Comparison of ENCODE assay signal across 12 mouse cellular contexts in the genomic region with DNA sequence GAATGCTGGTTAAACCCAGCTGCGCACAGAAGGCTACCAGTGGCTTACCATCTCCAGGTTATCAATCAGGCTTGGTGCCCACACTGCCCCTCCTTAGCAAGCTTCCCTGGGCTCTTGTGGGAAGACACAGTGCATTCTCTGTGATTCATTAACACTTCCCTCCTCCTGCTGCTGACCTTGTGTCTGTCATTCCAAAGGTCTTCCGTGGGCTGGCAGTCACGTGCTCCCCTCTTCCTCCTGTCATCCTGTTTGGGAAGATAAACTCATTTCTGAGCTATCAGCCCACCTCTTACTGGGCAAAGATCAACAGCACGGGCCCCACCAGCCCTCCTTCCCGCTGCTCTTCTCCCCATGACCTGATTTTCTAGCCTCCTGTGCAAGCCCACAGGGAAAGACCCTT. TPM values are rescaled to one million over a fixed set of nuclear protein-coding genes. Genes with fewer than 3 reads are reported as not detected.
DNase-seq lines count a peak whose midpoint lies in the region; ATAC-seq and TF ChIP-seq lines count a peak whose summit lies in the region.
"Had no signal": no experiment of that assay in that cellular context is flagged by ENCODE, and none has a peak within 500 bp of the region (broad histone marks: within the 10 kb centered on the region; RNA-seq: fewer than 3 reads in every experiment).

No protein-coding gene starts in this region.

- ATAC-seq in forebrain, postnatal 0 days: no peak
- ATAC-seq in intestine, embryonic 15.5 days: peak; percentile 85
- ATAC-seq in forebrain, embryonic 13.5 days: no peak
- ATAC-seq: forebrain, embryonic 15.5 days; hindbrain, postnatal 0 days had no signal

- no peak for DNase-seq in forebrain, embryonic 10.5 days (ENCODE audit: extremely low spot score, low spot score)
- DNase-seq in forebrain, postnatal 0 days: no peak
- DNase-seq in CH12.LX (ENCODE audit: extremely low read depth): no peak
- DNase-seq in liver, adult 2 months (ENCODE audit: extremely low read depth, low read depth, low spot score): peak; percentile 81
- no peak for DNase-seq in limb, embryonic 10.5 days (ENCODE audit: low spot score)
- DNase-seq in testis, postnatal 14 days (ENCODE audit: low spot score): no peak

- no peaks in the 10 kb centered on the region for H3K9me3 ChIP-seq in forebrain, embryonic 10.5 days
- no peaks in the 10 kb centered on the region for H3K9me3 ChIP-seq in forebrain, postnatal 0 days (ENCODE audit: low read length)
- no peaks in the 10 kb centered on the region for H3K9me3 ChIP-seq in CH12.LX (replicated peaks; ENCODE audit: low read length)
- H3K9me3 ChIP-seq in intestine, embryonic 15.5 days: no peaks in the 10 kb centered on the region
- no peaks in the 10 kb centered on the region for H3K9me3 ChIP-seq in limb, embryonic 10.5 days (replicated peaks)
- H3K9me3 ChIP-seq in forebrain, embryonic 13.5 days (replicated peaks): no peaks in the 10 kb centered on the region
- H3K9me3 ChIP-seq: forebrain, embryonic 15.5 days; limb, embryonic 15.5 days; neural tube, embryonic 12.5 days had no signal

- no peaks in the 10 kb centered on the region for H3K79me2 ChIP-seq in CH12.LX (replicated peaks; ENCODE audit: control insufficient read depth, extremely low read depth, insufficient read depth, poor library complexity, severe bottlenecking)
- no peaks in the 10 kb centered on the region for H3K79me2 ChIP-seq in liver, adult 2 months (ENCODE audit: control insufficient read depth, insufficient read depth, low read length)

- no peak overlapping the region for H3K9ac ChIP-seq in forebrain, postnatal 0 days
- no peak overlapping the region for H3K9ac ChIP-seq in CH12.LX (ENCODE audit: insufficient read depth, low read depth)
- H3K9ac ChIP-seq in intestine, embryonic 15.5 days: no peak overlapping the region
- no peak overlapping the region for H3K9ac ChIP-seq in liver, adult 2 months (ENCODE audit: low read depth, low read length)
- no peak overlapping the region for H3K9ac ChIP-seq in forebrain, embryonic 13.5 days
- H3K9ac ChIP-seq: forebrain, embryonic 15.5 days; limb, embryonic 15.5 days; neural tube, embryonic 12.5 days had no signal

- peaks cover 25% of the 10 kb centered on the region for H3K4me1 ChIP-seq in forebrain, embryonic 10.5 days
- H3K4me1 ChIP-seq in forebrain, postnatal 0 days (ENCODE audit: insufficient read depth): no peaks in the 10 kb centered on the region
- peaks cover 13 to 43% of the 10 kb centered on the region in 2 experiments for H3K4me1 ChIP-seq in CH12.LX (ENCODE audit: control insufficient read depth in 1 of 2, insufficient read depth in 2 of 2)
- peaks cover 11% of the 10 kb centered on the region; the same call in 1 of the 2 replicates for H3K4me1 ChIP-seq in intestine, embryonic 15.5 days (replicated peaks)
- peaks cover 12% of the 10 kb centered on the region for H3K4me1 ChIP-seq in liver, adult 2 months (ENCODE audit: control insufficient read depth, insufficient read depth, low read length)
- H3K4me1 ChIP-seq in limb, embryonic 10.5 days: peaks cover 14% of the 10 kb centered on the region; the same call in 1 of the 2 replicates
- peaks cover 15% of the 10 kb centered on the region for H3K4me1 ChIP-seq in forebrain, embryonic 13.5 days
- H3K4me1 ChIP-seq: neural tube, embryonic 12.5 days had no signal

- dilution Hi-C loops in CH12.LX (cut with MboI; ENCODE audit: extremely low pct_ligation_motif_present, extremely low pct_unique_long_range_greater_than_20kb, low sequenced_read_pairs): no loop called here

- no peaks in the 10 kb centered on the region for H3K36me3 ChIP-seq in forebrain, embryonic 10.5 days (replicated peaks)
- H3K36me3 ChIP-seq in forebrain, postnatal 0 days (ENCODE audit: insufficient read depth): no peaks in the 10 kb centered on the region
- H3K36me3 ChIP-seq in CH12.LX (replicated peaks in 1 of 2; ENCODE audit: control insufficient read depth in 1 of 2, insufficient read depth in 1 of 2, low read length in 1 of 2): no peaks in the 10 kb centered on the region
- H3K36me3 ChIP-seq in intestine, embryonic 15.5 days: no peaks in the 10 kb centered on the region
- H3K36me3 ChIP-seq in liver, adult 2 months (ENCODE audit: control insufficient read depth, insufficient read depth, low read length): no peaks in the 10 kb centered on the region
- H3K36me3 ChIP-seq in limb, embryonic 10.5 days: no peaks in the 10 kb centered on the region
- no peaks in the 10 kb centered on the region for H3K36me3 ChIP-seq in forebrain, embryonic 13.5 days (ENCODE audit: poor library complexity, severe bottlenecking)
- H3K36me3 ChIP-seq: forebrain, embryonic 15.5 days; limb, embryonic 15.5 days; neural tube, embryonic 12.5 days had no signal

- H3K27me3 ChIP-seq in forebrain, embryonic 10.5 days (ENCODE audit: poor library complexity, severe bottlenecking): no peaks in the 10 kb centered on the region
- H3K27me3 ChIP-seq in forebrain, postnatal 0 days (ENCODE audit: insufficient read depth, low read length): no peaks in the 10 kb centered on the region
- H3K27me3 ChIP-seq in CH12.LX (replicated peaks): peaks cover 9% of the 10 kb centered on the region
- H3K27me3 ChIP-seq in intestine, embryonic 15.5 days (replicated peaks): no peaks in the 10 kb centered on the region
- H3K27me3 ChIP-seq in liver, adult 2 months (ENCODE audit: control insufficient read depth, insufficient read depth, low read length): no peaks in the 10 kb centered on the region
- no peaks in the 10 kb centered on the region for H3K27me3 ChIP-seq in limb, embryonic 10.5 days (ENCODE audit: low read depth, poor library complexity, severe bottlenecking)
- H3K27me3 ChIP-seq in forebrain, embryonic 13.5 days: no peaks in the 10 kb centered on the region
- H3K27me3 ChIP-seq: forebrain, embryonic 15.5 days; limb, embryonic 15.5 days; neural tube, embryonic 12.5 days had no signal

- 66% methylated on average over 5 of the region's 5 CpGs for WGBS in forebrain, embryonic 10.5 days
- WGBS in forebrain, postnatal 0 days: 67% methylated on average over 5 of the region's 5 CpGs
- 14% methylated on average over 5 of the region's 5 CpGs for WGBS in intestine, embryonic 15.5 days
- WGBS in liver, adult 2 months: 4% methylated on average over 5 of the region's 5 CpGs
- 38% methylated on average over 5 of the region's 5 CpGs for WGBS in limb, embryonic 10.5 days
- 67% methylated on average over 5 of the region's 5 CpGs for WGBS in forebrain, embryonic 13.5 days

- H3K27ac ChIP-seq in forebrain, embryonic 10.5 days: peak overlapping the region; percentile 13; the same call in 1 of the 2 replicates
- H3K27ac ChIP-seq in forebrain, postnatal 0 days (ENCODE audit: low read depth, low read length): no peak overlapping the region
- H3K27ac ChIP-seq in CH12.LX (ENCODE audit: insufficient read depth, low read depth): no peak overlapping the region
- peak overlapping the region; percentile 46 for H3K27ac ChIP-seq in intestine, embryonic 15.5 days
- H3K27ac ChIP-seq in liver, adult 2 months (replicated peaks; ENCODE audit: insufficient read depth, low read depth, low read length): peak overlapping the region; percentile 20; the same call in 1 of the 2 replicates
- H3K27ac ChIP-seq in limb, embryonic 10.5 days: no peak overlapping the region
- H3K27ac ChIP-seq in forebrain, embryonic 13.5 days: no peak overlapping the region
- H3K27ac ChIP-seq: forebrain, embryonic 15.5 days; hindbrain, postnatal 0 days; limb, embryonic 15.5 days; neural tube, embryonic 12.5 days had no signal

- no peak for TF ChIP-seq POLR2A in CH12.LX (IDR thresholded peaks at IDR 0.05; ENCODE audit: low read depth, low read length)
- TF ChIP-seq POLR2A in liver, adult 2 months (IDR thresholded peaks at IDR 0.05; ENCODE audit: extremely low read depth, insufficient read depth, low read length): no peak

- no peak overlapping the region for H3K4me3 ChIP-seq in forebrain, embryonic 10.5 days
- H3K4me3 ChIP-seq in forebrain, postnatal 0 days (ENCODE audit: low read depth, low read length): no peak overlapping the region
- H3K4me3 ChIP-seq in CH12.LX (replicated peaks in 1 of 3; ENCODE audit: low read depth in 2 of 3, low read length in 2 of 3, poor library complexity in 1 of 3): no peak overlapping the region
- no peak overlapping the region for H3K4me3 ChIP-seq in intestine, embryonic 15.5 days (replicated peaks)
- H3K4me3 ChIP-seq in liver, adult 2 months (ENCODE audit: insufficient read depth, low read depth, low read length): no peak overlapping the region
- H3K4me3 ChIP-seq in limb, embryonic 10.5 days: no peak overlapping the region
- no peak overlapping the region for H3K4me3 ChIP-seq in forebrain, embryonic 13.5 days
- H3K4me3 ChIP-seq: forebrain, embryonic 15.5 days; limb, embryonic 15.5 days; neural tube, embryonic 12.5 days had no signal

- TF ChIP-seq EP300 in CH12.LX (IDR thresholded peaks at IDR 0.05; ENCODE audit: low read length): no peak

- TF ChIP-seq RAD21 in CH12.LX (IDR thresholded peaks at IDR 0.05; ENCODE audit: low read depth, low read length): no peak

- no peak for TF ChIP-seq CTCF in forebrain, postnatal 0 days (IDR thresholded peaks at IDR 0.05; ENCODE audit: low read depth)
- TF ChIP-seq CTCF in CH12.LX (conservative IDR thresholded peaks at IDR 0.05 in 1 of 2, IDR thresholded peaks at IDR 0.05 in 1 of 2; ENCODE audit: low read depth in 2 of 2, low read length in 2 of 2): no peak
- no peak for TF ChIP-seq CTCF in liver, adult 2 months (IDR thresholded peaks at IDR 0.05; ENCODE audit: low read depth, low read length)

- H3K4me2 ChIP-seq in forebrain, postnatal 0 days (ENCODE audit: low read depth): no peak overlapping the region
- H3K4me2 ChIP-seq in CH12.LX (ENCODE audit: insufficient read depth, low read depth, poor library complexity, severe bottlenecking): 0 out of 2 replicates have a peak overlapping the region, but pooled peaks have one; percentile 7
- 0 out of 2 replicates have a peak overlapping the region, but pooled peaks have one; percentile 9 for H3K4me2 ChIP-seq in intestine, embryonic 15.5 days (replicated peaks)
- no peak overlapping the region for H3K4me2 ChIP-seq in forebrain, embryonic 13.5 days
- H3K4me2 ChIP-seq: forebrain, embryonic 15.5 days; limb, embryonic 15.5 days; neural tube, embryonic 12.5 days had no signal

- in situ Hi-C loops in CH12.LX (cut with MboI; ENCODE audit: low pct_ligation_motif_present, low pct_unique_long_range_greater_than_20kb, low sequenced_read_pairs): loop anchor here (10.0 kb wide), 1 partner anchor 113 kb away; no protein-coding TSS in a partner anchor

RNA-seq across cellular contexts. Expression of a gene that starts 55.2 kb away (rescaled TPM):
- polyA plus RNA-seq in forebrain, embryonic 10.5 days (2016; fragmentation: Nextera tagmentation; extraction: Ambion mirVana): 24.4 and 25.4 TPM in 2 replicates
- total RNA-seq in forebrain, postnatal 0 days (2014; rRNA removed): 3.2 and 4.2 TPM in 2 replicates
- 3.6 and 5.6 TPM in 2 replicates for polyA plus RNA-seq in forebrain, postnatal 0 days (2015; fragmentation: Nextera tagmentation; extraction: Ambion mirVana)
- total RNA-seq in CH12.LX (2012; rRNA removed) (0.17 and 0.93 TPM in 2 replicates), CH12.LX (2014; rRNA removed) (0.08 TPM in 1 of 2 replicates, not detected in the other)
- 0.21 TPM in 1 of 2 replicates, not detected in the other for polyA plus RNA-seq in CH12.LX (2012; ENCODE audit: insufficient read length, low read depth)
- 16.5 and 16.9 TPM in 2 replicates for polyA plus RNA-seq in intestine, embryonic 15.5 days (2015; fragmentation: Nextera tagmentation; extraction: Ambion mirVana)
- total RNA-seq in liver, adult 2 months (2014; rRNA removed): 1.4 and 2.0 TPM in 2 replicates
- 0.72 and 1.0 TPM in 2 replicates for polyA plus RNA-seq in liver, adult 2 months (2012; rRNA removed)
- polyA plus RNA-seq in limb, embryonic 10.5 days (2016; fragmentation: Nextera tagmentation; extraction: Ambion mirVana): 19.5 and 22.4 TPM in 2 replicates
- polyA plus RNA-seq in forebrain, embryonic 13.5 days (2015; fragmentation: Nextera tagmentation; extraction: Ambion mirVana): 8.7 and 11.6 TPM in 2 replicates

RNA-seq across cellular contexts. Expression of a gene that starts 58.4 kb away (rescaled TPM):
- polyA plus RNA-seq in forebrain, embryonic 10.5 days (2016; fragmentation: Nextera tagmentation; extraction: Ambion mirVana): 59.2 and 62.2 TPM in 2 replicates
- total RNA-seq in forebrain, postnatal 0 days (2014; rRNA removed): 144 and 195 TPM in 2 replicates
- 97.7 and 107 TPM in 2 replicates for polyA plus RNA-seq in forebrain, postnatal 0 days (2015; fragmentation: Nextera tagmentation; extraction: Ambion mirVana)
- total RNA-seq in CH12.LX (2012; rRNA removed) (22.3 and 31.7 TPM in 2 replicates), CH12.LX (2014; rRNA removed) (97.5 and 140 TPM in 2 replicates)
- polyA plus RNA-seq in CH12.LX (2012; ENCODE audit: insufficient read length, low read depth): 26.1 and 28.0 TPM in 2 replicates
- 65.5 and 68.2 TPM in 2 replicates for polyA plus RNA-seq in intestine, embryonic 15.5 days (2015; fragmentation: Nextera tagmentation; extraction: Ambion mirVana)
- 26.6 and 30.7 TPM in 2 replicates for total RNA-seq in liver, adult 2 months (2014; rRNA removed)
- 44.1 and 44.4 TPM in 2 replicates for polyA plus RNA-seq in liver, adult 2 months (2012; rRNA removed)
- 60.7 and 62.5 TPM in 2 replicates for polyA plus RNA-seq in limb, embryonic 10.5 days (2016; fragmentation: Nextera tagmentation; extraction: Ambion mirVana)
- 86.8 and 91.1 TPM in 2 replicates for polyA plus RNA-seq in forebrain, embryonic 13.5 days (2015; fragmentation: Nextera tagmentation; extraction: Ambion mirVana)

Comparison
In these comparisons a context has a peak if more than half of its experiments do, and no peak if none do; other contexts are left out.
1. H3K27ac ChIP-seq: peak in forebrain, embryonic 10.5 days (single experiment), intestine, embryonic 15.5 days (single experiment) and liver, adult 2 months (single experiment); none in forebrain, postnatal 0 days (single experiment), CH12.LX (single experiment), limb, embryonic 10.5 days (single experiment) and forebrain, embryonic 13.5 days (single experiment).
2. H3K4me2 ChIP-seq: peak in CH12.LX (single experiment) and intestine, embryonic 15.5 days (single experiment); none in forebrain, postnatal 0 days (single experiment) and forebrain, embryonic 13.5 days (single experiment).